Mouse (Mus musculus) layer of hippocampus, postnatal 14 days (tissue): ENCODE results near the gene Olfr995. TPM values are rescaled to one million over a fixed set of nuclear protein-coding genes. Genes with fewer than 3 reads are reported as not detected.

Experiments used
- DNase-seq, 2 experiments: peaks; one replicate each; pipeline ENCODE4 v3.0.0; 2021 to 2022; ENCODE audit warnings: low spot score in 2 of 2, mixed read lengths in 1 of 2
- long read RNA-seq, 2 experiments: library from polyadenylated mRNA; stranded (forward); transcript quantifications; one replicate each; pipeline ENCODE4 v2.0.0; 2021
- total RNA-seq, 2 experiments: library from RNA; stranded (reverse); gene quantifications; 2 replicates each; pipeline ENCODE4 v1.2.3; 2021

The Olfr995 gene
- total RNA-seq, result not detected
- long read RNA-seq, experiment 1, result 0 reads
- long read RNA-seq, experiment 2, result 0 reads

DNA sequence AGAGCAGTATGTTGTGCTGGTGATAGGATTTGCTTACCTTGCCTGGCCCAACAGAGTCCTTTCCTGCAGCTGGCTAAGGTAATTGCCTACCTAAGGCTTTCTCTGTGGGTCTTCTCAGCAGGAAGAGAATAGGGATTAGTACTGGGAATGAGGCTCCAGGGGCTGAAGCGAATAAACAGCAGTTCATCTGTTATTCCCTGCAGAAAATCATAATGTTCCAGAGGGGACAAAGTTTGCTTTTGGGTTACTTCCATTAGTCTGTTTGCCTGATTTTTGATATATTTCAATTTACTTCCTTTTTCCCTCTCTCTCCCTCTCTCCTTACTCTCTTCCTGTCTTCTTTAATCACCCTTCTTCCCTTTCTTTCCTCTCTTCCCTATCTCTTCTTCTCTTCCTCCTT, at the start of gene Olfr995:
Gene Olfr995, minus strand, starts transcription at position 101 of the 400 bp plus-strand sequence.
- DNase-seq, result no peak

DNA sequence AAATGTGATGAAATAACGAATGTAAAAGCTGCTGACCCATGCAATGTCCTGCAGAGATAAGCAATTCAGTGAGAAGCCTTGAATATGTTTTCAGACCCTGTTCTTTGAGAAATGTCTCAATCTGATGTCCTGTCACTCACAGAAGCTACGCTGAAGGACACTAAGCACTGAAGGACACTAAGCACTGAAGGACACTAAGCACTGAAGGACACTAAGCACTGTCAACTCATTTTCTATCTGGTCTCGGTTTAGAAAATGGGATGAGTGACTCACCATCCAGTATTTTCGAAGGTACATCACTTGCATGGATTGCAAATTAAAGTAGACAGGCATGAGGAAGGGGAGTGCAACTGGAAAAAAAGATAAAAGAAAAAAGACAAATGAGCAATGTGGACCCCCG, 47.0 kb upstream of the Olfr995 start:
- no peak for DNase-seq

DNA sequence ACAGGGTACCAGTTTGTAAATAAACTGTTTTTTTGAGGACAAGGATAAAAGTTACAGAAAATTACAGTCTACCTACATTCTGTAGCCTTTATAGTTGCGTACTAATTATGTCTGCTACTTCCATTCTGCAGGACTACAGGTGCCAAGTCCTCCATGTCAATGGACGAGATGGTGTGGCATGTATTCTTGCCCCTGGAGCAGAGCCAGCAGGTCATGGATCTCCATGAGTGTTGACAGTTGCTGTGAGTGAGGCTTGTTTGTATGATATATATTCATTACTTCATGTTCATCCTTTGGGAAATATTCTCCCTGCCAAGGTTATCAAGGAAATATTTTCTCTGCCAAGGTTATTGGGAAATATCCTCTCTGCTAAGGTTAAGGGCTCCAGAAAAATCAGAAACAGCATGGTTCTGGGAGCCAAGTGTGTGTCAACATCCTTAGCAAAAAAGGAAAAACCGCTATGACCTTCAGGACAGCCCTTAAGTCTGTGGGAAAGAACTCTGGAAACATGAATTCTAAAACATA, 23.4 kb upstream of the Olfr995 start:
- no peak for DNase-seq

DNA sequence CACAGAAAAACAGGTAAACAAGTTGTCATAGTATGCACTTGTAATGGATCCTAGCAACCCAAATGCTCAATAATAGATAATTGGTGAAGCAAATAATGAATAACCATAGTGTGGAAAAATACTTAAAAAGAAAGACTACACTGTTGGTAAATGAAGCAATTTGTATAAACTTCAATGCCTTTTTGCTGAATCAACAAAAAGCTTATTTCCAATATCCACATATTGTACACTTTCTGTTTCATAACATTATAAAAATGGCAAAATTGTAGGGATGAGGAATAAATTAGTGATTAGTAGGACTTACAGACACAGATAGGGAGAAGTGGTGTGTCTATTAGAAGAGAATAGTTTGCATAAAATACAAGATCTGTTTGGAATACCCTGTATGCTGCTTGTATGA, 893 bp downstream of the Olfr995 start:
- DNase-seq, result no peak

DNA sequence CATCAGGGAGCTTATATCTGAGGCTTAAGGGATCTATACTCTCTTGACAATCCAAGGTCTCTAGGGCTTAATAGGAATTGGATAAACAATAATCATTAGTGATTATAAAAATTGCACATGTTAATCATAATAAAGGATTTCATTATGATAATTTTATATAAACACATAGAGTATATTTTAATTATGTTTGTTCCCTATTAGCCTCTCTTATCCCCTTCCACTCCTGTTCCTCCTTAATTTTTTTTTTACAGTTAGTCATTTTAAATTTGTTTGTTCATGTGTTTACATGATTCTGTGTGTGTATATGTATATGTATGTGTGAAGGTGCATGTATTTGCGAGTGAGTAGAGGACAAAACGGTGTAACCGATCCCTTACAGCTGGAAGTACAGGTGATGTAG, 7.1 kb downstream of the Olfr995 start, which contains the start of gene Olfr994:
Gene Olfr994, minus strand, starts transcription at position 101 of the 400 bp plus-strand sequence.
- DNase-seq, result no peak

DNA sequence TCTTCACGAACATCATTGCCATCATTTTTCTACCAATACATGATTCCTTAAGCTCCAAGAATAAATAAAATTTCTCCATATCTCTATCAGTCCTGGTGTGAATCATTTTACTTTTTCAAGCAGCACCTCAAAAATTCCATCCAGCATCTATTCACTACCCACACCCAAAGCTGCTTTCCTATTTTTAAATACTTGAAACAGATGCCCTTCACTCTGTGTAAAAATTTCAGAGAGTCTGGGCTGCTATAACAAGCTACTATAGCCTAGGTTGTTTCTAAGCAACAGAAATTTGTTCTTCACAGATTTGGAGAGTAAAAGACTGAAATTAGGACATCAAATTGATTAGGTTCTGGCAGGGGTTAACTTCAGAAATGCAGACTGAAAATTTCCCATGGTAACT, 17.5 kb downstream of the Olfr995 start:
- DNase-seq, result peak in 1 of 2 experiments; percentile 65

DNA sequence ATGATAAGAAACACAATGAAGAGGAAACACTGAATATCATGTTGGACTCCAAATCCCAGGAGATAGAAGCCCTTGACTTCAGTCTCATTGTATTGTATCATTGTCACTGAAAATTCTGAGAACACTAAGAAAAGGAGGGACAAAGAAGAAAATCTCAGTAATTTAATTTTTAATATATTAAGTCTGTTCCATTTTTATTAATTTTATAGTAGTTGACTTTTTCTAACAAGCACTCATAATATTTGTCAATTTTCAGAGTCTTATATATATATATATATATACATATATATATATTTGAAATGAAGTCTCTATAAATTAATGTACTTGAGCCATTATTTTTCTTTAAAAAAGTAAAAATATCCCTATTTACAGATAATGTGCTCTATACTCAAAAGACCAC, 28.7 kb downstream of the Olfr995 start, which contains the start of gene Olfr993:
Gene Olfr993, minus strand, starts transcription at position 101 of the 400 bp plus-strand sequence.
- DNase-seq, result no peak

DNA sequence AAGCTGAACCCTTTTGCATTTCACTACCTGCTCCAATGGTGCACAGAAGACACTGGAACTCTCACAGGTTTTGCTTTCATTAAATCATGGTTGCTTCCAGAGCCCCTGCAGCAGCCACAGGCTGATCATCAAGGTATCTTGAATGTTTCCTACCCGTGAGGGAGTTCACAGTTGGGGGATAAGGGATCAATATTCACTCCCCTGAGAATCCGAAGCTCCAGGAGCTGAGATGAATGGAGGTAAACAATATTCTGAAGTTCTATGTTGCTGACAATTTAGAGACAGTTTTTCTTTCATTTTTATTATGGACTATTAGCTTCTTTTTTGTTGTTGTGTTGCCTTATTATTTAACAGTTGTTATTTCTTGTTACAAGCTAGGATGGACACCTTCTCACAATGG, 34.1 kb downstream of the Olfr995 start, which contains the start of gene Olfr992:
Gene Olfr992, minus strand, starts transcription at position 101 of the 400 bp plus-strand sequence.
- no peak for DNase-seq

Other genes starting within 250 kb of the Olfr995 start
- gene Lrrc55, start 246.4 kb downstream of the Olfr995 start, total RNA-seq, result 10 to 100 TPM; 23.0 to 26.1 TPM
- not detected for gene Olfr987, start 104.3 kb downstream of the Olfr995 start, total RNA-seq
- not detected for gene Olfr988, start 80.4 kb downstream of the Olfr995 start, total RNA-seq
- not detected for gene Olfr992, start 34.2 kb downstream of the Olfr995 start, total RNA-seq
- not detected for gene Olfr993, start 28.8 kb downstream of the Olfr995 start, total RNA-seq
- gene Olfr994, start 7.2 kb downstream of the Olfr995 start, total RNA-seq, result not detected
- gene 4833423E24Rik, start 75.4 kb upstream of the Olfr995 start, total RNA-seq, result under 1 TPM; 0.43 to 0.65 TPM
- gene Olfr996, start 135.6 kb upstream of the Olfr995 start, total RNA-seq, result not detected
- gene Olfr998, start 145.3 kb upstream of the Olfr995 start, total RNA-seq, result not detected
- not detected for gene Olfr1000, start 168.3 kb upstream of the Olfr995 start, total RNA-seq
- not detected for gene Olfr1002, start 207.1 kb upstream of the Olfr995 start, total RNA-seq
- gene Olfr154, start 220.8 kb upstream of the Olfr995 start, total RNA-seq, result not detected
- not detected for gene Olfr1006, start 235.1 kb upstream of the Olfr995 start, total RNA-seq
- gene Olfr1008, start 245.8 kb upstream of the Olfr995 start, total RNA-seq, result not detected